Mouse (Mus musculus) left cerebral cortex, adult 2 months (tissue): ENCODE results near the gene Abi1. TPM values are rescaled to one million over a fixed set of nuclear protein-coding genes. Genes with fewer than 3 reads are reported as not detected.

Experiments used
- DNase-seq, 2 experiments: peaks; one replicate each; pipeline ENCODE4 v3.0.0; 2021 to 2022; ENCODE audit warnings: low spot score in 2 of 2, mixed read lengths in 1 of 2; ENCODE audit errors: extremely low spot score in 1 of 2
- H3K27ac ChIP-seq: fragments of 200-600 bp; 2 replicates; pipeline ENCODE4 v1.8.1; 2022
- H3K4me3 ChIP-seq: fragments of 200-600 bp; 2 replicates; pipeline ENCODE4 v1.8.1; 2022
- CTCF ChIP-seq: fragments of 200-600 bp; IDR thresholded peaks from 2 replicates; pipeline ENCODE4 v1.8.1; 2022; ENCODE audit warnings: antibody characterized with exemption, mild to moderate bottlenecking, moderate library complexity
- intact Hi-C: fragments of 180-260 bp; cut with DNase I; formaldehyde crosslinking; loops from one replicate; pipeline ENCODE4 v1.15.1; 2025
- long read RNA-seq, 2 experiments: library from polyadenylated mRNA; stranded (forward); transcript quantifications; one replicate each; pipeline ENCODE4 v2.0.0; 2021; ENCODE audit warnings: borderline mapping rate in 2 of 2
- total RNA-seq, 2 experiments: library from RNA; stranded (reverse); gene quantifications; 2 replicates each; pipeline ENCODE4 v1.2.3; 2021

Abi1 gene
- 100 to 1,000 TPM; 136 to 139 TPM for total RNA-seq
- long read RNA-seq, experiment 1, transcript Abi1-201 (10 exons, 3,027 nt): minor isoform, 29 of 103 reads
- long read RNA-seq, experiment 1, transcript Abi1-202 (11 exons, 3,023 nt): minor isoform, 12 of 103 reads
- long read RNA-seq, experiment 1, transcript Abi1-203 (10 exons, 2,411 nt): major isoform, 30 of 103 reads
- long read RNA-seq, experiment 1, transcript Abi1-205 (11 exons, 3,067 nt): minor isoform, 12 of 103 reads
- long read RNA-seq, experiment 1, partial matches to known transcripts: 0 of 103 reads
- long read RNA-seq, experiment 1, other reads (novel, unspliced or antisense): 17 of 103 reads
- long read RNA-seq, experiment 2, transcript Abi1-203 (10 exons, 2,411 nt): minor isoform, 13 of 67 reads
- long read RNA-seq, experiment 2, transcript Abi1-205 (11 exons, 3,067 nt): minor isoform, 9 of 67 reads
- long read RNA-seq, experiment 2, transcript Abi1-202 (11 exons, 3,023 nt): minor isoform, 9 of 67 reads
- long read RNA-seq, experiment 2, transcript Abi1-201 (10 exons, 3,027 nt): major isoform, 20 of 67 reads
- long read RNA-seq, experiment 2, partial matches to known transcripts: 3 of 67 reads
- long read RNA-seq, experiment 2, other reads (novel, unspliced or antisense): 10 of 67 reads

GRCm38 (mm10) chr2:23040001-23040646 lies at the start of gene Abi1:
Abi1 (minus strand) TSS chr2:23040241.
- peak within 1 kb of the TSS; percentile 78 for H3K4me3 ChIP-seq
- peak; percentile 64 for TF ChIP-seq CTCF
- peak; percentile 88 to 92 for DNase-seq
- peak within 1 kb of the TSS; percentile 99 for H3K27ac ChIP-seq
- intact Hi-C loops: loop anchor here (1.0 to 5.0 kb wide), 4 partner anchors 28 to 117 kb away; partner anchors contain the start of genes Acbd5, Mastl and Yme1l1

GRCm38 (mm10) chr2:23084540-23084939 lies 44.5 kb upstream of the Abi1 start:
- no peak overlapping the region for H3K4me3 ChIP-seq
- no peak for DNase-seq
- TF ChIP-seq CTCF: no peak
- intact Hi-C loops: loop anchor here (5.0 kb wide), 1 partner anchor 42 kb away; the partner anchor contains the start of gene Abi1
- no peak overlapping the region for H3K27ac ChIP-seq

GRCm38 (mm10) chr2:23078588-23078987 lies 38.5 kb upstream of the Abi1 start:
- H3K27ac ChIP-seq: no peak overlapping the region
- DNase-seq: no peak
- no peak overlapping the region for H3K4me3 ChIP-seq
- intact Hi-C loops: no loop called here
- no peak for TF ChIP-seq CTCF

GRCm38 (mm10) chr2:23077693-23078092 lies 37.7 kb upstream of the Abi1 start:
- Histone ChIP-seq H3K27ac (no peak overlapping the region), H3K4me3 (no peak overlapping the region)
- no peak for TF ChIP-seq CTCF
- intact Hi-C loops: no loop called here
- DNase-seq: no peak

- intact Hi-C loops: no loop called here
- TF ChIP-seq CTCF: no peak; the same call in 1 of the 2 replicates
- no peak for DNase-seq
- H3K27ac ChIP-seq: no peak overlapping the region
- H3K4me3 ChIP-seq: no peak overlapping the region
Observed at GRCm38 (mm10) chr2:23076783-23077182, 36.7 kb upstream of the Abi1 start.

GRCm38 (mm10) chr2:23075846-23076245 lies 35.8 kb upstream of the Abi1 start:
- H3K4me3 ChIP-seq: no peak overlapping the region
- H3K27ac ChIP-seq: no peak overlapping the region
- intact Hi-C loops: no loop called here
- DNase-seq: no peak
- TF ChIP-seq CTCF: no peak

GRCm38 (mm10) chr2:23071406-23071805 lies 31.4 kb upstream of the Abi1 start:
- no peak for DNase-seq
- Histone ChIP-seq H3K27ac (no peak overlapping the region), H3K4me3 (no peak overlapping the region)
- no peak for TF ChIP-seq CTCF
- intact Hi-C loops: no loop called here

- TF ChIP-seq CTCF: no peak
- intact Hi-C loops: no loop called here
- H3K4me3 ChIP-seq: no peak overlapping the region
Observed at GRCm38 (mm10) chr2:23070491-23070890, 30.4 kb upstream of the Abi1 start.

GRCm38 (mm10) chr2:23068894-23069744 lies 29.1 kb upstream of the Abi1 start:
- peak overlapping the region; percentile 63 for H3K4me3 ChIP-seq
- H3K27ac ChIP-seq: peak overlapping the region; percentile 99
- peak; percentile 40 for TF ChIP-seq CTCF
- intact Hi-C loops: loop anchor here (1.0 to 2.0 kb wide), 3 partner anchors 29 to 174 kb away; partner anchors contain the start of genes Abi1 and Pdss1
- DNase-seq: peak; percentile 94 to 97

More at GRCm38 (mm10) chr2:23070491-23070890, 30.4 kb upstream of the Abi1 start:
- H3K27ac ChIP-seq: no peak overlapping the region
- no peak for DNase-seq

GRCm38 (mm10) chr2:23068370-23068737 lies 28.3 kb upstream of the Abi1 start:
- Histone ChIP-seq H3K4me3 (peak overlapping the region; percentile 63), H3K27ac (peak overlapping the region; percentile 99)
- no peak for TF ChIP-seq CTCF
- DNase-seq: no peak
- intact Hi-C loops: loop anchor here (1.0 to 2.0 kb wide), 2 partner anchors 28 to 86 kb away; partner anchors contain the start of gene Abi1
